Mouse (Mus musculus) spleen, postnatal 4 days (tissue): ENCODE results near the gene Npas2.

ENCODE experiments used
- DNase-seq, 2 experiments: peaks; one replicate each; pipeline ENCODE4 v3.0.0; 2022; ENCODE audit warnings: low spot score in 2 of 2

Npas2 gene

DNA sequence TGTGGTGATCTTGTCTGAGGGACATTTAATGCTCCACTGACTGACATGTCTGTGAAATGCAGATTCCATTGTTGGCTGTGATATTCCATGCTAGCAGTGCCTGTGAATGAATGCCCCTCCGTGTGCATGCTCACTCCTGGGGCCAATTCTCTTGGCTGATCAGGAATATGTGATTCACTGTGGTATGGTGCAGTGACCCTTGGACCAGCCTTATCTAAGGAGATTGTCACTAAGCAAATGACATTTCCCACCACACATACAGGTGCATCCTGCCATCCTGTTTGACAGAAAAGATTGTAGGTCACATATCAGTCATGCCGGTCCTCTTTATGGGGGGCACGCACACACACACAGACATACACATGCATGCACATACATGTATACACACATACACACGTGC lies 138.9 kb downstream of the Npas2 start:
- no peak for DNase-seq

DNA sequence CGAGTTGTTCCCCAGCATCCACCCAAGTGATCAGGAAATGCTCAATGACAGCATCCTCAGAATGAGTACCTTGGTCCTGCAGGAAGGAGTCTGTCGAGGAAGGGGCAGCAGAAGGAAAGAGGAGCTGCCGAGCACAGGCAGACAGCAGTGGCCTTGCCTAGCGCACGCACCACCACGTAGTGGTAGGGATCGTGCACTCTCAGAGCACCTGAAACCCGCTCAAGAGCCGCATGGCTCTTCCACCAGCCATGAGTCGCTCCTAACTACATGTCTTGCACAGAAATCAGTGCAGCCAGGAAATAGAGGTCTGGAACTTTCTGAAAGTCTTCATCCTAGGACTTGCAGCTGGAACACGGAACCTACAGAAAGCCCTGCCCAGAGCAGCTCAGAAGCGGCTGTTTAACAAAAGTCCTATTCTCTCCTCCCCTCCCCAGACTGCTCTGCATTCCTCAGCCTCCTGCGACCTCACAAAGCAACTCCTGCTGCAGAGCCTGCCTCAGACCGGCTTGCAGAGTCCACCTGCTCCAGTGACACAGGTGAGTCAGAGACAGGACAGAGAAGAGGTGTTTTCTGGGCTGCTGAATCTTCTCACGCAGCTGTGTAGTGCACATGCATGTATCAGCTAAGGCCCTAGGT lies 142.1 kb downstream of the Npas2 start:
- DNase-seq = no peak

DNA sequence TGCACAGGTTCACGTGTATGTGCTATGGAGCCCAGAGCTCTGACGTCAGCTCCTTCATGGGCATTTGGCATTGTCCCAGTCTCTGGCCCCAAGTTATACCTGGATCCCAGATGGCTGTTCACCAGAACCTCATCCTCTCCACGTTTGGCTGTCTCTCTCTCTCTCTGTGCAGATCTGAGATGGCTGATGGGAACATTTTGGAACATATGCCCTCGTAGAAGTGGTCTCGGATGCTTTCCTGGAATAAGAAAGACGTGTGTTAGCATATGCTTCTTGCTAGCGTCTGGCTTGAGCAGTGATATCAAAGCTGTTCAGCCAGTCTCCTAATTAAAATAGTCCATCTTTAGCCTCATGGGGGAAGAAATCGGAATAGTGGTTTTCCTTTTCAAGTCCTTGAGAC lies 143.3 kb downstream of the Npas2 start:
- no peak for DNase-seq

DNA sequence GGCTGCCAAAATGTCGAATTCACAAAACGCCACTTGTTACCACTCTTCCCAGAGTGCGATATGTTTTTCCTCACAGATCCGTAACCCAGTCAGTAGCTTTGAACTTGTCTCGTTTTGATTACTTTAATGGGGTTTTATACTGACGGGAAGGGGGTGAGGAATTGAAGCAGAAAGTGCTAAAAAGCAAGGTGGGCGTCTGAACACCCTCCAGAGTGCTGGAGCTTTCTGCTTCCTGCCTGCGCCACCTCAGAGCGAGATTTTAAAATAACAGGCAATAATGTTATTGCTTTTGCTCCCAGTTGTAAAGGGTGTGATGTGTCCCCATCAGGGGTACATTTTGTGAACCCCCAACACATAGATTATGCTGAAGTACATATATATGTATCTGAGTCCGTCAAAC lies 145.3 kb downstream of the Npas2 start:
- no peak for DNase-seq

DNA sequence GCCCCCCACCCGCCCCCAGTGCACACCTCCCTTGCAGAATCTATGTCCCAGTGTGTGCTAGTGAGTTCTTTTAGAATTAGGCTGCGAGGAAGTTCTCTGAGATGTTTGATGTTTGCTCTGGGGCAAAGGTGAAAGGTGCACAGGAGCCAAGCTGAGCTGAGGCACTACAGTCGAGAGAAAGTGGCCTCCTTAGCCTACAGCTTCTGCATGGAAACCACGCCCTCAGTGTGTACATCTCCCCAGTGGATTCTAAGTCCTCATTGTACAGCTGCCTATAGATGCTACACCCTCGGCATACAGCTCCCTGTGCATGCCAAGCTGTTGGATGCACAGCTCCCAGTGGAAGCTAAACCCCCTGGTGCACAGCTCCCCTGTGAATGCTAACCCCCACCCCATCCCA lies 145.9 kb downstream of the Npas2 start:
- DNase-seq = no peak

DNA sequence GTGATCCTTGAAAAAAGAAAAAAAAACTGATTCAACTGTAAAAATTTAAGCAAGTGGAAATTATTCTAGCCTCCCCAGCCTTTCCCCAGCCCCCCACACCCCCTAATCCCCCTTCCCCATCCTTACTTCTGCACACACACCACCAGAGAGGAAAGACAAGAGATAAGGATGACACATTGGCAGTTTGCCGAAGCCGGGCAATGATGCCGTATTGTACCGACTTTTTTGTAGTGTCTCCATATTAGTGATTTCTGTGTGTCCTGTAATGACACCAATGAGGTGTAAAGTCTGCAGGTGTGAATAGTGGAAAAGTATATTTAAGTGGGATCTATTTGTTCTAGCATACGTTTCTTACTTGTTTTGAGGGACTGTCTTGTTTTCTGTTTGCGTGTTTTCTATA lies 146.6 kb downstream of the Npas2 start:
- DNase-seq = no peak

DNA sequence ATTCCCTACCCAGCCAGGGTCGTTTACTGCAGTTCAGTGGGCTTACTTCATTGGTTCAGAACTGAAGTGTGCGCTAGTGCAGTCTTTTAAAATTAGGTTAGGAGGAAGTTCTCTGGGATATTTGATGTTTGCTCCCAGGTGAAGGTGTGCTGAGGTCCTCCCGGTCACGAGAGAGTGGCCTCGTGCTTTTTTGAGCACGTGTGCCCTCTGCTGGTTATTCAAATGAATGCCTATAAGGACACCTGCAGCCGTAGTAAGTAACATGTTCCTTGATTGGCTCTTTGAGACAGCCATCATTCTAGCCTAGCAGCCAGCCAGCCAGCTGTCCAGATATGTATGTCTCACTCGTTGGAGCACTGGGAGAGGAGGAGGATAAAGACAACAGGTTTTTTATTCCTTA lies 147.1 kb downstream of the Npas2 start:
- no peak for DNase-seq

DNA sequence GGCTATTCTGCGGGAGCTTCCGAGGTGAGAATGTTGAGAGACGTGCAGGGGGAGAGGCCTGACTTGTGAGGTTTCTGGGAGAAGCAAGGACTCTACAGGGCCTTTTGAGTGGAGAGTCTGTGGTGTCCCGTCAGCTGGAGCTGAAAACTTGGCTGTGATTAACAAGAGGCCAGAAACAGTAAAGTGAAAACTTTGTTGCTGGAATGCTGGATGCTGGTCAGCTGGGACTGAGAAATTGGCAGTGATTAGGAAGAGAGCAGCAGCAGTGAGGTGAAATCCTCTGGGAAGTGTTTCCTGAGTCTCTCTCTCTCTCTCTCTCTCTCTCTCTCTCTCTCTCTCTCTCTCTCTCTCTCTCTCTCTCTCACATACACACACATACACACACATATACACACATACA lies 148.3 kb downstream of the Npas2 start:
- DNase-seq = no peak

DNA sequence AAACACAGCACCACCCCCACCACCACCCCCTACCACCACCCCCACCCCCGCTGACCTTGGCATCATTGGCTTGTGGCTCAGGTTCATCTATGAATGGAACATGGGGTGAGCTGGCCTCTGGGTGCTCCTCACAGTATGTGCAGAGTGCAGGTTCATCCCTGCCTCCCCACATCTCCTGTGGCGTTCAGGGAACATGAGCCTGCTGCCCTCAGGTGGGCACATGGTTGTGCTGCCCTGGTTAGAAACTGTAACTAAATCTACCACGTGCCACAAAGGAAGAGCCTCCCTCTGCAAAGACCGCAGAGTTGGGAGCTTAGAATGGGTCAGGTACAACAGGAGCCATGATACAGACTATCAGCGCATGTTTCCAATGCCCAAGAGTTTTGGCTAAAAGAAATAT lies 149.7 kb downstream of the Npas2 start:
- no peak for DNase-seq

DNA sequence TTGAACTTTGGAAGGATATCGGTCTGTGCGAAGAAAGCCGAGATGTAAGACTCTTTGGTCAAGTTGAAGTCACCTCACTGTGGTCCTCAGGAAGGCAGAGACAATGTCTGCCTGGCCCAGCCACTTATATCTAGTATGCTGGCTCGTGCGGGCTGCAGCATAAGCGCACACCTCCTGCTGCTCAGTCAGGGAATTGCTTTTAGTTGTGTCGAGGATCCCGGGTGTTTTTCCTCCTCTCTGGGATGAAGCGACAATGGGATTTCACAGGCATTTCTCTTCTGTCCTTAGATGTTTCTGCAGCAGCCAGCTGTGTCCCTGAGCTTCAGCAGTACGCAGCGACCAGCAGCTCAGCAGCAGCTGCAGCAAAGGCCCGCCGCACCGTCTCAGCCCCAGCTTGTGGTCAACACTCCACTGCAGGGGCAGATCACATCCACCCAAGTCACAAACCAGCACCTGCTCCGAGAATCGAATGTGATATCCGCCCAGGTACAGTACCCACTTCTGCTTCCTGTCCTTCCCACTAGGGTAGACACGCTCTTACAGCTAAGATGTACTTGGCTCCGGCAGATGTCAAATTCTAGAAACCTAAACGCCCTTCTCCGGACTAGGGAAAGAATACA lies 151.6 kb downstream of the Npas2 start:
- no peak for DNase-seq

DNA sequence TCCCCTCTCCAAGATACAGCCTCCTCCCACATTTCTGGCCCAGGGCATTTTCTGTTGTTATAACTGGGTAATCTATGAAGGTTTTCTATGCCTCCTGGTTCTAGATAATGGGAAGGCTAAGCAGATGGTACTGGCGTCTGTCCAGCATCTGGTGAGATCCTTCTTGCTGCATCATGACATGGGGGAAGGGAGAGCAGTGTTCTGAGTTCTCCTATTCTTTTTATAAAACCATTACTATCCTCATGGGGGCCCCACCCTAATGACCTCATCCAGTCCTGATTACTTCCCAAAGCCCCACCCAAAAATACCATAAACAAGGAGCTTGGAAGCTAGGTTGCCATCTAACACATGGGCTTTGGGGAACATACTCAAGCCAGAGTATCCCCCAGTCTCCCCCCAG lies 155.5 kb downstream of the Npas2 start:
- DNase-seq = no peak

DNA sequence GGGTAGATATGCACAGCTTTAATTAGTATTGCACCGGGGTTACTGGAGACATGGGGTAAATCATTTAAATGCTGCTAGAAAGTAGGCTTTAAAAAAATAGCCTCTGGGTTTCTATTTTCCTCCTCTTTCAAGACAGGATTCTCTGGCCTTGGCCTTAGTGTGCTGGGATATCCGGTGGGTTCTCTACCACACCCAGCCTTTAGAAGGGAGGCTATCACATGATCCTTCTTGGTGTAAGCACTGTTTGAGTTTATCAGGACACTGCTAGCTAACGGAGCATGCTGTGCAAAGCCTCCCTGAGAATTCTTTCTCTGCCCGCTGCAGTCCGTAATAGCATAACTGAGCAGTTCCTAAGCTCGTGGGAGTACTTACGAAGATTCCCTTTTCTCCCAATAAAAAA lies 155.9 kb downstream of the Npas2 start:
- DNase-seq = no peak

DNA sequence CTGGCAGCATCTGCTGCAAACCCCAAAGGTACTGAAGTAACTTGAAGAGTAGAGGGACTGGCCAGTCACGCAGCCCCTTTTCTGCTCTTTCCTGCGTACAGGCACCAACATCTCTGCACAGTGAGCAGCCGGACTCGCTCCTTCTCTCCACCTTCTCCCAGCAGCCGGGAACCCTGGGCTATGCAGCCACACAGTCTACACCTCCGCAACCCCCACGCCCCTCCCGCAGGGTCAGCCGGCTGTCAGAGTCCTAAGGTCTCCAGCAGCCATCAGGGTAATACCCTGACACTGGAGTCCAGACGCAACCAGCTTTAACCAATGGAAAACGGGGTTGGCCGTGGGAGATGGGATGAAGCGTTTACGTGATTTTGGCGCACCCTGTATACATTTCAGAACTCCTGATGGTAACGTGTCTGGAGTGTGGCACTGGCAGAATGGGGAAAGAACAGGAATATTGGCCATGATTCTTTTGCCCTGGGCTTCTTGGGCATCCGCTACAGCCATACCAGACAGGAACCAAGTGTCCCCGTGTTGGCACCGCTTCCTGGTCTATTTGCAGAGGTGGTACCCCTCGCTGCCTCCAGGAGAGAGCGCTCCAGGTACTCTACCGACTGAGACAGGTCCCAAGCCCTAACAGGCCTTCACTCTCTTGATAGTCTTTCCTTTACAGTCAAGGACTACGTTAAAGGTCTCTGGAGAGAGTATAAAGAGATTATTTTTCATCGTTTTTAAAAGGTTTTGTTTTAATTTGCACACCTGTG lies 168.4 kb downstream of the Npas2 start:
- DNase-seq = no peak

DNA sequence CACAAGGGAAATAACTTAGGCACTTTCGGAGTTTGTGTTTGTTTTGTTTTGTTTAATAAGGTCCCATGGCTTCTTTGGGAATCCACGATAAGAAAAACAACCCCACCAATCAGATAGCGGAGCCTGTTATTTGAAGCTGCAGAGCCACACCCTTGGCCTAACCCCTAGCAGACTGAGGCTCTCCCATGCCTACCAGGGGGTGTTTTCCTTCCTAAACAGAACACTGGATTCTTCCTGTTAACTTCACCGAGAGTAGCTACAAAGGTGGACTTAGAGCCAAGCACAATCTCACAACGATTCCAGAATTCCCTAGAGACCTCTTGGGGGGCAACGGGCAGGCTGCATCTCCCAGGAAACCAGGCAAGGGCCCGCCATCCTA lies 169.0 kb downstream of the Npas2 start:
- DNase-seq = no peak

DNA sequence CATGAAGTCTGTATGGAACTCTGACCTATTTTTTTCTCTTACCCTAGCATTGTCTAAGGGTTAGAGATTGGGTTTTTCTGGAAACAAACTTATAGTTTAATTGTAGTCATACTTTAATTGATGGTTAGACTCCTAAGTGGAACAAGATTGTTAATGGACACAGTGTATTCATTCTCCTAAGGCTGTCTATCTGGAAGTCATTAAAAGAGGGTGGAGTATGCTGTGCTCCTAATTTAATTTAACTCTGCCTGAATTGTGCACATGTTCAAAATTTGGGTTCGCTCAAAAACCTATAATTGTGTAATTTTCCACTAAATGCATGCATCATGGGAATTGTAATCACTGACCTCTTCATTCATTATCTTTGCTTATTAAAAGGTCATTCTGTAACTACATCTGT lies 172.0 kb downstream of the Npas2 start:
- no peak for DNase-seq

DNA sequence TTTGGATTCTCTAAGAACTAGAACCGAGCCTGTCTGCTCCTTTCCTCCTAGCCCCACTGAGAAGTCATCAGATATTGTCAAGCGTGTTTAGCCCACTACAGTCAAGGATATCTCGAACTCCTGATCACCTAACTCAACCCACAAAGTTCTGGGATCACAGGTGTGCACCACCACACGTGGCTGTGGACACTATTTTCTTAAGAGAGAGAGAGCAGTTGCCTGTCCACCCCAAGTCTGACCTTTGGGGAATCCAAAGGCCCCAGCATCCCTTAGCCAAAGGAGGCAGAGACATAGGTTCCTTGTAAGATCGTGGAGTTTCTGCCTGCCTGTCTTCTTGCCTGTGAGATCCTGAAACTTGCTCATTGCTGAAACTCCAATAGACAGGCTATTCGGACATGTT lies 173.5 kb downstream of the Npas2 start:
- no peak for DNase-seq

DNA sequence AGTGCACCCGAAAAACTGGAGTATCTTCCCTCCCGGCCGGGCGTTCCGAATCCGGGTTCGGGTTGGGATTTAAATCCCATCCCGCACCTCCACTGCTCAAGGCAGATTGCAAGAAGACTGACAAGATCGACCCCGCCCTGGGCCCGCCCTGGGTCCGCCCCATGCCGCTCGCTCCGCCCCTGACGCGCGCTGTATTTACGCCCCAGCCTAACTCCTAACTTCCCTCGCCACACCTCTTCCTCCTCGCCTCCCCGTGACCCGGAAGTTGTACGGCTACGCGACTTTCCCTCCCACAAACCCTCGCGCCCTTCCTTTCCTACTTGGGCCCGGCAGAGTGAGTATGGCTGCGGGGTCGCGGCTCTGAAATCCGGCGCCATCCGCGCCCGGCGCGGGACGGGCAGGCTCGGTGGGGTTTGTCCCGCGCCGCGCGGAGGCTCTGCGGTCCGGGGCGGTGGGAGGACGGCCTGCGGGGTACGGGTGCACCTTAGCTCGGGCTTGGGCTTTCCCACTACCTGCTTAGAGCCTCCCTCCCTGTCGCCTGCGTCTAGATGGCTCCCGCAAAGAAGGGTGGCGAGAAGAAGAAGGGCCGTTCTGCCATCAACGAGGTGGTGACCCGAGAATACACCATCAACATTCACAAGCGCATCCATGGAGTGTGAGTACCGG lies 174.2 kb downstream of the Npas2 start, which contains the start of gene Rpl31:
Gene Rpl31, plus strand, starts transcription at position 242 of the 666 bp plus-strand sequence.
- peak; percentile 95 to 96 for DNase-seq

DNA sequence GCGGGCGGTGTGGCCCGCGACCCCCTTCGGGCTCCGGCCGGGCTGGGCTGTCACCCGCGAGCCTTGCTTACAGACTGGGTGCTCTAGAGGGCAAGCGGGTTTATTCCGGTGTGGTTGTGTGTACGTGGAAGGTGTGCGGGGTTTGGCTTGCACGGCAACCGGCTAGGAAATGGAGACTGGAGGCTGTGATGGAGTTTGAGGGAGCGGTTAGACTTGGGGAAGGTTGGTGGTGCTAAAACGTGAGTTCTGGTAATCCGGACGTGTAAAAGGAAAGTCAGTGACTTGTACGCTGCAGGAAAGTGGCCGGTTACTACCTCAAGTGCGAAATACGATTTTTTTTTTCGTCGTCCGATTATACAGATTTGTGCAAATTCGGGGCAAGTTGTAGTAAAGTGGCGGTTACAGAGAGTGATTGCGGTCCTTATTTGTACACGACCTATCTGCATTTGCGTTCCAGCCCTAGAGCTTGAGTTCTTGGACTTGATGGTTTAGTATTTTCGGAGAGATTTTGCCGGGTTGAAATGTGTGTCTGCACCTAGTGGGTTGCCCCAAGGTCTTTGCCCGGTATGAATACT lies 174.8 kb downstream of the Npas2 start:
- DNase-seq = no peak

DNA sequence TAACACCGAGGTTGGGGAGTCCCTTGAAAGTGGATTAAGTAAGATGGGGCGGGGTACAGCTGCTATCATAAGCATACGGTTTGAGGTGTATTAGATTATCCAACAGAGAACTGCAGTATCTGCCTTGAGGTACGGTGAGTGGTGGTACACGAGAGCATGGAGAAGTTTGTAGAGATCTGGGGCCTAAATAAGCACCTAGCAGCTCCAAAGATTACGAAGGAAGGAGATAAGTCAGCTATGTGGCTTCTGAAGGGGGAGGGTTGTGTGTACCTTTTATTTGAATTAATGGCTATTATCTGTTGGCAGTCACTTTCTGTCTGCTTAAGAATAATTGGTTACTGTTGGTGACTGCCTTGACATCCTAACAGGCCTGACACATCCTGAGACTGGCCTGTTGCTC lies 176.9 kb downstream of the Npas2 start:
- DNase-seq = no peak

DNA sequence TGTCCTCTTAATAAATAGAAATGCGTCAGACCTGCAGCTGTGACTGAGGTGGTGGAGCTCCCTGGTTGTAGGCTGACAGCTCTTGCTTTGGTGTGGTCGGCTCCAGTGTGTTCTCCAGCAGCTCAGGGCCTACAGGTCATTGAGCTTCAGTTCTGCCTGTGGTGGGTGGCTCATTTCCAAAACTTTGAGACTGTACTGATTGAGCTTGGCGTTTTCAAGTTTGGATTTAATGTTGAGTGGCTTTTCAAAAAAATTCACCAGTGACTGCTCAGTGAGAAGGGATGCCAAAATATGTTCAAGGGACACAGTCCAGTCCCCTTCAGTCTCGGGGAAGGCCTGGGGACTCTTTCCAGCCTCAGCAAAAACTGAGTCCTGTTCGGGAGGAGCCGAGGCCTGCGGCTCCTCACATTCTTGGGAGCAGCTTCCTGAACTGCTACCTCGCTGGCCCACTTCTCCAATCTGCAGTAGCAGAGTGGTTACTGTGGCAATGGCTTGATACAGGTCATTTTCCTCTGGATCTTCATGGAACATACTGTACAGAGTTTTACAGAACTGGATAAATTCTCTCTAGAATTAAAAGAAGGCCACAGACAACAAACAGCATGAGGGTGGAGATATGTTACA lies 178.8 kb downstream of the Npas2 start:
- DNase-seq = no peak

DNA sequence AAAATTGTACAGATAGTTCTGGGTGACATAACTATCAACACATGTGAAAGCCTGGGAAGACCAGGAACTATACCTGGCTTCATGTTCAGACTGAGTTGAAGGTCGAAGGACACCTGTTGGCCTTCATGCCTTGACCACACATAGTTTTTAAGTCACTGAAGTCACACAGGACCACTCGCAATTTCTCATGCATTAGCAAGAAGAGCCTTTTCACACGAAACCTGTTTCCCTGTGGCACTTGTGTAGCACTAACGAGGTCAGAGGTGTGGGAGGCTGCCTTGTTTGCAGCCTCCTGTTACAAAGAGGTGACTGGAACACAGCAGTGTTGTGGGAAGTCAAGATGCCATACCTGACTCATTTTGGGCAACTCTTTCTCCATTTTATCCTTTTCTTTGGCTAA lies 179.8 kb downstream of the Npas2 start:
- DNase-seq = no peak

DNA sequence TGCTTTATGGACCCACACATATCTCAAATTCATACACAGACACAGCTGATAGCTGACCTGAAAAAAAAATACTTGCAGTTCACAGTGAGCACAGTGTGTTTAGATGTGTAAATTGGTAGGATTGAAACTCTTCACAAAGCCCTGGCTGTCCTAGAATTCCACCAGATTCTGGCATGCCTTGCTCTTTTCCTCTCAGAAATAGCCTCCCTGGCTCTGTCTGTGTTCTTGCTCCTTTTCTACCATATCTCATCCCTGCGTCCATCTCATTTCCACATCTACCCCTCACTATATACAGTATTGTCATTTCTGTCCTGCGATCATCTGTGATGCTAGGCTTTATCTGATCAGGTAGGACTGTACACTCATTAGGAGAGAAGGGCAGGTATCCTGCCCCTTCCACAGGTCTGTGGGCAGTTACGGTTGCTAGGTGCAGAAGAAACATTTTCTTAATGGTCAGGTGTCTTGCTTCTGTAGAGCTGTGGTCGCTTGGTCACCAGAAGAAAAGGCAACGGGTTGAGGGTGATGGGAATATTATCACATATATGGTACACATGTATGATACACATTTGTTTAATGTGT lies 180.8 kb downstream of the Npas2 start:
- no peak for DNase-seq
